Mouse (Mus musculus) right cerebral cortex, postnatal 14 days (tissue): Measurements from ENCODE around the gene Trpm7.
"Not testable (repeated sequence)": the region's sequence is repeated elsewhere in the genome, so short reads cannot be mapped to it uniquely, and the experiment has no call there.

Experiments used
- DNase-seq: peaks from one replicate; pipeline ENCODE4 v3.0.0; 2022

Gene Trpm7

GRCm38 (mm10) chr2:126875871-126876796 is at the start of gene Trpm7:
Gene Trpm7 (minus strand): TSS chr2:126876230.
- peak; percentile 91 for DNase-seq

DNA sequence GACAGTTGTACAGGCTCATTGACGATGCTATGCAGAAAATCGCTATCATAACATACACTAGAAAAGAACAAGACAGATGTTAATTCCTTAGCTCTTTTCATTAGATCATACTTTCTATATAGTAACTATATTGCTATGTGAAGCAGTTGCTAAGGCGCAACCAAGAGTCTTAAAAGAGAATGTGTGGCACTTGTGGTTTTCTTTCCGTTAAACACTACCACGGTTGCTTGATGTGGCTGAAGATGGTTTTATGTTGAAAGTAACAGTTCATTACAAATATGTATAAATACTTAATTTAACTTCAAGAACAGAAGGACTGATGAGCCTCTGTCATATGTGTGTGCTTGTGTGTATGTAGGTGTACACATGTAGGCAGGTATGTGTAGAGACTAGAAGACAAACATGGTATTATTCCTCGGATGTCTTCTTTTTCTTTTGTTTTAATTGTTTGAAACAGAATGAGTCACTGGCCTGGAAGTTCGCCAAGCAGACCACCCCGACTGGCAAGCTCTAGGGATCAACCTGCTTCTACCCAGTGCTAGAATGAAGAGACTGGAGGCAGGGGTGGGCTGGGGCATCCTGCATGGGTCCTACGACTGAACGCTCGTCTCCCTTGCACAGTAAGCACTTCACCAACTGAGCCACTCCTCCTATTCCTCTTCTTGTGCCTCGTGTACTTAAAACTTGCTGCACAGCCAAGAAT is 44.5 kb upstream of the Trpm7 start:
- DNase-seq = no peak

DNA sequence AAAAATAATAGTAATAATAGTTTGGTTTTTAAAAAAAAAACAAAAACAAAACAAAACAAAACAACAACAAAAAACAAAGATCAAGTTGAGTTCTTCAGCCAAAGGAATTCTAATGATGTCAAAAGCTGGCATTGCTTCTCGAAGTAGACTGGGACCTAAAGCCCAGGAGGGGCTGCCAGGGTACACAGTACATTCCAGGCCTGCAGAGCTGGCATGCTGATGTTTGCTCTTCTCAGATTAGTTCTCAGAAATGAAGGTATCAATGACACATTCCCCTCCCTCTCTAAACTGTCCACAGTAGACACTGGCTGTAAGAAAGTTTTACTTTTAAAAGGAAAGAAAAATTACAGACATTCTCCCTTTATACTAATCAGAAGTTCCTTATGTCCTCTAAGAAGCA is 40.2 kb upstream of the Trpm7 start:
- DNase-seq = no peak

DNA sequence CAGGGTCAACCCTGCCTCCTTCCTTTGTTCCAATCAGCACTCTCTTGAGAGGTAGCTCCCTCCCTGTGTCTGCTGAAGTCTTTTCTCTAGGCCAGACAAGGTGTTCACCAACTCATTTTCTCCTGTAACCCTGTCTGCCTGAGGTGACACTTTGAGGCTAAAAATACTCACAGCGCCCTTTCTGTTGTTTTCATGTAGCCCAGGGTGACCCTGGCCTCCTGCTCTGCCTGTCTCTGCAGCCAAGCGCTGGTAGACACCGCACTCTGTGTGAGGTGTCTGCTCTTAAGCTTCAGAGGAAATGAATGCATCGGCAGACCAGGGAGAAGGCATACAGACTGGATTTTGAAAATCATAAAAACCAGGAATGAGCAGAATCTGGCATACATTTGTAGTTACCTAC is 38.1 kb upstream of the Trpm7 start:
- no peak for DNase-seq

DNA sequence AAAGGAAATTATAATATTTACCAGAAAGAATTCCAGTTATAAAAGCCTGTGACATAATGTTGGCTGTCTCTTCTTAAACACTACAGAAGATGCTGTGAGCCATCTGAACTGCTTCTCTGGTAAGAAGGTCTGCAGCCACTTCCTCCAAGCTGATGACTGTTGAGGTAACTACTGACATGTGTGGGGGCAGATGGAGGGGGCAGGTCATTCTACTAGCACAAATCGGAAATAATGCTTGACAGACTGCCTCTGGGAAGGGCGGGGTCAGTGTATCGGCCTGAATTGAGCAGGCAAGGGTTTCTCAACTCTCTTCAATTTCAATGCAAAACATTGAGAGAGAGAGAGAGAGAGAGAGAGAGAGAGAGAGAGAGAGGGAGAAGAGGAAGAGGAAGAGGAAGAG is 28.1 kb upstream of the Trpm7 start:
- no peak for DNase-seq

- no peak for DNase-seq
These were observed 21.5 kb upstream of the Trpm7 start for GRCm38 (mm10) chr2:126897511-126897910.

DNA sequence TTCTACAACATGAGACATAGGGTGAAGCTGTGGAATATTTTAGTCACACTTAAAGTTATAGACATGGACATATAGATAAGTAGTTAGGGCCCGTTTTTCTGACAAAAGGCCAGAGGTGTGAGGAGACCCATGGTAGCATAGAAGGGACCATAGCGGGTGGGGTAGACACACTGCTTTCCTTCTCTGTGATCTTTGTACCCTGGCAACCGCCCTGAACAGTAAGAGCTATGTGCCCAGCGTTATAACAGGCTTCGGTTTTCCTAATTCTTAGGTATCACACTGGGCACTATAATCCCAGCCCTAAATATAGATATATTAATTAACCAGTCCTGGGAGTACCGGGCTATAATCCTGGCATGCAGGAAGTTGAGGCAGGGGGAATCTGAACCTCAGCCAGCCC is 20.9 kb upstream of the Trpm7 start:
- no peak for DNase-seq

DNA sequence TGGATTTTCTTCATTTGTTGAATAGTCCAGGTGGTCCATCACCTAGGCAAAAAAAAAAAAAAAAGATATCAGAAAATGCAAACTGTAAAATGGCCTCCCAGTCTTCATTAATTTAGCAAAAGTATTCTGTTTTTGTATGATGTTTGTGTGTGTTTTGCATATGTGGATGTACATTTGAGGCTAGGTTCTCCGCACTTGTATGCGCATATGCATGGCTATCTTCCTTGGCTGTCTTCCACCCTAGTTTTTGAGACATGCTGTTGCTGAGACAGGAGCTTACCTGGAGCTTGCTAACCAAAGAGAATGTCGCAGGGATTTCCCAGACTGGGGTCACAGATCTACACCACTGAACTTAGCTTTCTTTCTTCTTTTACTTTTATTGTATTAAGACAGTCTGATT is 18.2 kb upstream of the Trpm7 start:
- DNase-seq = no peak

DNA sequence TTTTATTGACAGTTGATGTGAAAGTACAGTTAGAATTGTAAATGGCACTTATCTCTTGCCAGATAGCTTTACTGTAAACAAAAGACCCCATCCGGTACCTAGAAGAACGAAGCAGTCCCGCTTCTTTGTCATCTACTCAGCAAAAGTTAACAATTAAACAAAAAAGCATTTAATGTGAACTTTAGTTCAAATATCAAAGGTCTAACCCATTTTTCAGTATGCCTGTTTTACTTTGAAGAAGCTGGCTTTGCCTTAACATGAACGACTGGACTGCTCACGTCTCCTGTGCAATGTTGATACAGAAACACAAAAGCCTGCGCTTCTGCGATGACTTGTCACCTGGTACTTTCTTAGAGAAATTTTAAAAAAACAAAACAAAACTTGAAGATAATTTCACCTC is 16.3 kb upstream of the Trpm7 start:
- no peak for DNase-seq

DNA sequence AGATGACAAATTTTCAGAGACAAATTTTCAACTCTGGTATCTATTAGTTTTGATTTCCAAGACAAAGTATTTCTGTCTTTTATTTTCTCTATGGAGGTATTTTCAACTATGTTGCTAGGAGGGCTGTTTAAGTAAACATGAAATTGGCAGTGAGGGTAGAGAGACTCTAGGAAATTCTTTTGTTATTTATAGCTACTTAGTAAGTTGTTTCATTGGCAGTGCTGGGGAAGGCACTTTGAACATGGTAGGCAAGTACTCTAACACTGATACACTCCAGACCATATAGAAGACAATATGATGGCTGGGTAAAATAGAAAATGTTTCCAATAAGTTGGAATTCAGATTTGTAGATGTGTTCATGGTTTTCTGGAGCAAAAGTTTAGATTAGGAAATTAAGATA is 15.7 kb upstream of the Trpm7 start:
- no peak for DNase-seq

DNA sequence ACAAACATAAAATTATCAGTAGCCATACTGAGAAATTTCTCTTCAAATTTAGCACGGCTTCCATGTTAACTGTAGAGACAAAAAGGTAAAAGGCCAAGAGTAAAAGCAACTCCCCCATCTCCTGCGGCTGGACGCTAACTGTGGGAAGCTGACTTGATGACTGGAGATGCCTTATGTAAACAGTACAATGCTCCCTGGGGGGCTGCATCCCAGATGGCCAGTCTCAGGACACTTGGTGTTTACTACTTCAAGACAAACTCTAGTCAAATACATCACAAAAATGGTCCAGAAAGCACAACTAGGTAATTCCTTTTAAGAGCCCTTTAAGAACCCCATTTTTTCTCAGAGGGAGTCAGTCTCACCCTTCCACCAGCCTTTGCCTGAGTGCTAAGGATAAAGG is 11.1 kb upstream of the Trpm7 start:
- no peak for DNase-seq

DNA sequence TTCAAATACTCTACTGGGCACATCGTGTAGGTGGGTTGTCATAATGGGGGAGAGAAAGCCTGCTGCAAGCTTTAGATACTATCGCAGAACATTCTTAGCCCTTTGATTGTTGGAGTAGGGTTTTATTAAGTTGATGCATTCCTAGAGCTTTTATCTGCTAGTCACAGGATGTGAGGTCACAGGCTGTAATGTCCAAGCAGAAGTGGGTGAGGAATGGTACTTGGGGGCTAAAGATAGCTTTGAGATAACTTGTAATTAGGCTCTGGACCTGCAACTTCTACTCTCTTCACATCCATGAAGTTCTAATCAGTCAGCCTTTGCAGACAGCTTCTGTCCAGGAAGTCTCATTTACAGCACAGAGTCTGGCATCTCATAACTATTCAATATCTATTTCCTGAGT is 9.8 kb upstream of the Trpm7 start:
- DNase-seq = no peak

DNA sequence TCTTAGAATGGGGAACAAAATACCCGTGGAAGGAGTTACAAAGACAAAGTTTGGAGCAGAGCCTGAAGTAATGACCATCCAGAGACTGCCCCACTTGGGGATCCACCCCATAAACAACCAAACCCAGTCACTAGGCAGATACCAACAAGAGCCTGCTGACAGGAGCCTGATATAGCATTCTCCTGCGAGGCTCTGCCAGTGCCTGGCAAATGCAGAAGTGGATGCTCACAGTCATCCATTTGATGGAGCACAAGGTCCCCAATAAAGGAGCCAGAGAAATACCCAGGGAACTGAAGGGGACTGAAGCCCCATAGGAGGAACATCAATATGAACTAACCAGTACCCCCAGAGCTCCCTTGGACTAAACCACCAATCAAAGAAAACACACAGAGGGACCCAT is 6.7 kb upstream of the Trpm7 start:
- not testable (repeated sequence) for DNase-seq

DNA sequence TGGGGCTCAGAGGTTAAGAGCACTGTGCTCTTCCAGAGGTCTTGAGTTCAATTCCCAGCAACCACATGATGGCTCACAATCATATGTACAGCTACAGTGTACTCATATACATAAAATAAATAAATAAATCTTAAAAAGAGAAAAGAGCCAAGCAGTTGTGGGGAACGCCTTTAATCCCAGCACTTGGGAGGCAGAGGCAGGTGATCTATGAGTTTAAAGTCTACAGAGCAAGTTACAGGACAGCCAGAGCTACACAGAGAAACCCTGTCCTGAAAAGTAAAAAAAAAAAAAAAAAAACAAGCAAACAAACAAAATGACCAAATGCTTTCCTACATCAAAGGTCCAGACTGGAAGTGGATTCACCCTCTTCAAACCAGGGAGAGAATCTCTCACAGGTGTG is 2.0 kb upstream of the Trpm7 start:
- no peak for DNase-seq

- DNase-seq = peak; percentile 12
These were observed 554 bp downstream of the Trpm7 start for GRCm38 (mm10) chr2:126875516-126875835.

DNA sequence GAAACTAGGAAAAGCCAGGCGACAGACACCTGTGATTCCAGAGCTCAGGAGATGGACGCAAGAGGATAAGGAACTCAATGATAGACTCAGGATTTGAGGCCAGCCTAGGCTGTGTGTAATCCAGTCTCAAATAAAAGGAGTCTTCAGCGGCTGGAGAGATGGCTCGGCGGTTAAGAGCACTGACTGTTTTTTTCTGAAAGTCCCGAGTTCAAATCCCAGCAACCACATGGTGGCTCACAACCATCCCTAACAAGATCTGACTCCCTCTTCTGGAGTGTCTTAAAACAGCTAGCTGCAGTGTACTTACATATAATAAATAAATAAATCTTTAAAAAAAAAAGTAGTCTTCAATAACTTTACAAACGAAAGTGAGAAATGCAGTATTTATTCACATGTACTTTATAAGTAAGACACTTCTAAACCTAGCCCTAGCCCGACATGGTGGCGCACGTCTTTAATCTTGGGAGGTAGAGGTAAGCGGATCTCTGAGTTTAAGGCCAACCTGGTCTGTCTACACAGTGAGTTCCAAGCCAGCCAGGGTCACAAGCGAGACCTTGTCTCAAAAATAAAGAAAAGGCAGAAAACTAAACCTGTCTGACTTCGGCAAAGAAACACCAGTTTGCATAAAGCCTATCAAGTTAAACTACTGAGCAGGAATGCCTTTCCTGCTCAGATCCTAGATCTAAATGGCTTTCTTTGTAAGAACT is 1.1 kb downstream of the Trpm7 start:
- DNase-seq = no peak

GRCm38 (mm10) chr2:126866301-126866700 is 9.7 kb downstream of the Trpm7 start:
- no peak for DNase-seq

GRCm38 (mm10) chr2:126865501-126866199 is 10.4 kb downstream of the Trpm7 start:
- DNase-seq = no peak

- no peak for DNase-seq
These were observed 11.0 kb downstream of the Trpm7 start for GRCm38 (mm10) chr2:126865026-126865425.

- no peak for DNase-seq
These were observed 31.3 kb downstream of the Trpm7 start for GRCm38 (mm10) chr2:126844751-126845150.

- DNase-seq = no peak
These were observed 37.2 kb downstream of the Trpm7 start for GRCm38 (mm10) chr2:126838848-126839247.

DNA sequence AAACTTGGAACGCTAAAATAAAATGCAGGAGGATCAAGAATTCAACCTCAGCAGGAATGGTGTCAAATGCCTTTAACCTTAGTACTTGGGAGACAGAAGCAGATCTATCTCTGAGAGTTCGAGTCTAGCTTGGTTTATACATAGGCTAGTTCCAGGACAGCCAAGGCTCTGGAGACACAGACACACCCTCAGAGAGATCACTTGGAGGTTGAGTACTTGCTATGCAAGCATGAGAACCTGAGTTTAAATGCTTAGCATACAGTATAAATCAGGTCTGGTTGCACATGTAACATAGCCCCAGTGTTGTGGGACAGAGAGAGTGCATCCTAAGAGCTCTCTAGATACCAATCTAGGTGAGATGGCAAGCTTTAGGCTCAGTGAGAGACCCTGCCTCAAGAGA is 58.6 kb downstream of the Trpm7 start:
- no peak for DNase-seq

- DNase-seq = no peak
These were observed 59.2 kb downstream of the Trpm7 start for GRCm38 (mm10) chr2:126816644-126817347.
